Mouse (Mus musculus) liver, postnatal 0 days (tissue): ENCODE results near the gene Dusp10.

Experiments used
- CTCF ChIP-seq: sonication (generic); IDR thresholded peaks from 2 replicates; pipeline ENCODE4 v1.5.1; 2016; ENCODE audit warnings: antibody characterized with exemption, low read depth
- EP300 ChIP-seq: IDR thresholded peaks from 2 replicates; pipeline ENCODE4 v1.6.1; 2016; ENCODE audit warnings: antibody characterized with exemption, low read depth, mild to moderate bottlenecking

DNA sequence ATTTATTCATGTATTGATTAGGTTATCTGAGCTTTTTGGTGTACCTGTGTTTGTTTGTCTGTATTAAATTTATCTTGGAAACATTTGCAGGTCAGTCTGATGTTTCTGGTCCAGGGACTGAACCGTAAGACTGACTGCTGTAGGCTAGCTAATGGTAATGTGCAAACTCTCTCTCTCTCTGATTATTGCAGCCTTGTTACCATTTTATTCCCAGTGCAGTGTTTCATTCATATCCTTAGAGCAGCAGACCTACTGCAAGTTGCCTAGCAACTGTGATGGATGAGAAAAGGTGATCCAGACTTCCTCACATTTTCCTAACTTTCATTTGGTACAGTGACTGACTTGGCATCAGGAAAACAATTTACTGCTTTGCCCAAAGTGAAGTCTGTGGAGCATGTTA is 43.8 kb upstream of the Dusp10 start:
- no peak for TF ChIP-seq CTCF
- no peak for TF ChIP-seq EP300
